Mouse (Mus musculus) heart, embryonic 11.5 days (tissue): ENCODE measurements around the gene Fcgr4. TPM values are rescaled to one million over a fixed set of nuclear protein-coding genes. Genes with fewer than 3 reads are reported as not detected.
A peak's percentile ranks its signal among the peaks of the same experiment; 100 is the strongest.

Experiments
- ATAC-seq: fragments of 200-750 bp; cut with Nextera tagmentation; replicated peaks from 2 replicates; pipeline ENCODE4 v1.8.0; 2017; ENCODE audit warnings: moderate library complexity; ENCODE audit not compliant: insufficient number of reproducible peaks, low FRiP score, low TSS enrichment
- H3K27ac ChIP-seq: fragments of 300-500 bp; sonication (generic); 2 replicates; pipeline ENCODE4 v1.5.1; 2014; ENCODE audit warnings: mild to moderate bottlenecking, low read depth, low read length
- H3K27me3 ChIP-seq: fragments of 300-500 bp; sonication (generic); 2 replicates; pipeline ENCODE4 v1.6.1; 2014; ENCODE audit warnings: mild to moderate bottlenecking, low read length, mixed read lengths; ENCODE audit not compliant: control insufficient read depth, insufficient read depth
- H3K36me3 ChIP-seq: fragments of 300-500 bp; sonication (generic); 2 replicates; pipeline ENCODE4 v1.6.1; 2014; ENCODE audit warnings: mild to moderate bottlenecking, low read length, moderate library complexity, mixed read lengths; ENCODE audit not compliant: control insufficient read depth, insufficient read depth
- H3K4me1 ChIP-seq: fragments of 300-500 bp; sonication (generic); 2 replicates; pipeline ENCODE4 v1.6.1; 2014; ENCODE audit warnings: low read length; ENCODE audit not compliant: control insufficient read depth, insufficient read depth
- H3K4me2 ChIP-seq: fragments of 300-500 bp; sonication (generic); 2 replicates; pipeline ENCODE4 v1.6.1; 2014; ENCODE audit warnings: mild to moderate bottlenecking, moderate library complexity
- H3K4me3 ChIP-seq: fragments of 300-500 bp; sonication (generic); 2 replicates; pipeline ENCODE4 v1.5.1; 2014; ENCODE audit warnings: low read depth, low read length
- H3K9ac ChIP-seq: fragments of 300-500 bp; sonication (generic); 2 replicates; pipeline ENCODE4 v1.6.1; 2014; ENCODE audit warnings: mild to moderate bottlenecking, low read depth, low read length, moderate library complexity
- H3K9me3 ChIP-seq: fragments of 300-500 bp; sonication (generic); replicated peaks from 2 replicates; pipeline ENCODE4 v1.6.1; 2016; ENCODE audit warnings: low read length; ENCODE audit not compliant: control insufficient read depth
- WGBS: fragments of 180-500 bp; shearing (Covaris S2); extraction: QIAGEN DNeasy Blood & Tissue Kit; methylation state at CpG from one replicate; pipeline ENCODE4 v1.1.7; 2014; ENCODE audit not compliant: insufficient replicate concordance; 5-methylcytosine and 5-hydroxymethylcytosine counted together
- polyA plus RNA-seq: library from polyadenylated mRNA; unstranded; fragments of >200 nt; fragmentation: Nextera tagmentation; extraction: Ambion mirVana; gene quantifications from 2 replicates; pipeline ENCODE4 v1.2.1, GENCODE M21; 2014

The Fcgr4 gene
- polyA plus RNA-seq, 1 experiment from 2014 or later, result not detected

DNA sequence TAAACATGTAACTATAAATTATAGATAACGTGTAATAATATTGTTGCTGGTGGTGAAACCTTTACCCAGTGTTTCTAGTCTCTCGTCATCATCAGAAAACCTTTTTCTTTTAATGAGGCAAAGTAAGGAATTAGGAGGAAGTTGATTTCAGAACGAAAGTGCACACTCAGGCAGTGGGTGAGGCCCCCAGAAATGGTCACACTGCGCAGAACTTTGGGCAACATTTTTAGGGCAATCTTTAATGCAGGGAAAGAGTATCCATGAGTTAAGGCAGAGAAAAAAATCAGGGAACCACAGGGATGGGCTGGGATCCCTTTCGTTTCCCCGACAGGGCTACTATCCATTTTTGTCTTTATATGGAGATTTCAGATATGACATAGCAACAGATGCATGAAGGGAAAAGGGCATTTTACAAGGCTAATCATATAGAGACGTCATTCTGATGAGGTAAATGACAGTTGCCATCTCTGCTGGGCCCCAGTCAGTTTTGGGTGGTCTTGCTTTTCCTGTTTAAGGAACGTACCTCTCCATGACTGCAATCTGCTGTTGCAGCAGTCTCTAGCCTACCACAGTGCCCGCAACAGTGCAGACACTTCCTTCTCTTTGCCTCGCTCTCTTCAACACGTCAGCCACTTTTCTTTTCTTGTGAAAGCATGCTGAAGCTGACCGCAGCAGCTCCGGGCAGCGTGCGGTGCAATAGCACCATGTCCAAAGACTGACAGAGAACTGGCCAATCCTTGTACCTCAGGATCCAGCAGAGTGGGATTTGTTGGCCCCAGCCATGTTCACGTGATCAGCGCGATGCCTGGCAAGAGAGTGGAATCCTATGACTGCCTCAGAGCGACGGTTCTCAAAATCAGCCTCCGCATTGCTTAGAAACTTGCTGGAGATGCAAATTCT lies 20.7 kb upstream of the Fcgr4 start:
- ATAC-seq, result no peak
- Histone ChIP-seq H3K9ac (0 out of 2 replicates have a peak overlapping the region, but pooled peaks have one; percentile 34), H3K4me3 (peak overlapping the region; percentile 3; the same call in 1 of the 2 replicates), H3K9me3 (no peaks in the 10 kb centered on the region), H3K4me1 (no peaks in the 10 kb centered on the region), H3K27ac (no peak overlapping the region), H3K27me3 (0 out of 2 replicates have a peak, but pooled peaks cover 2% of the 10 kb centered on the region), H3K36me3 (no peaks in the 10 kb centered on the region), H3K4me2 (peak overlapping the region; percentile 52)
- 51% methylated on average over 21 of the region's 21 CpGs for WGBS

DNA sequence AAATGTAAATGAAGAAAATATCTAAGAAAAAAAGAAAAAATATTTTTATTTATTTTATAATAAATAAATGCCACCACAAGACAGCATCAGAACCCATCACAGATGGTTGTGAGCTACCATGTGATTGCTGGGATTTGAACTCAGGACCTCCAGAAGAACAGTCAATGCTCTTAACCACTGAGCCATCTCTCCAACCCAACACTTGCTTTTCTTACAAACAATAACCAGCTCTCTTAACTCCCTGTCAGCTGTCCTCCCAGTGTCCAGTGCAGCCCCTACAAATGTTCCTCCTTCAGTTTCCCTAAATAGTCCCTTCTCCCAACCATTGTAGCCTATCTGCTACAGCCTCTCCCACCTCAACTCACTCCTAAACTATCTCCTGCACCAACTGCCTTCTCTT lies 18.9 kb upstream of the Fcgr4 start:
- Histone ChIP-seq H3K9ac (no peak overlapping the region), H3K4me2 (no peak overlapping the region), H3K9me3 (no peaks in the 10 kb centered on the region), H3K36me3 (no peaks in the 10 kb centered on the region), H3K27ac (no peak overlapping the region), H3K4me1 (no peaks in the 10 kb centered on the region), H3K4me3 (no peak overlapping the region), H3K27me3 (0 out of 2 replicates have a peak, but pooled peaks cover 2% of the 10 kb centered on the region)
- ATAC-seq, result no peak

DNA sequence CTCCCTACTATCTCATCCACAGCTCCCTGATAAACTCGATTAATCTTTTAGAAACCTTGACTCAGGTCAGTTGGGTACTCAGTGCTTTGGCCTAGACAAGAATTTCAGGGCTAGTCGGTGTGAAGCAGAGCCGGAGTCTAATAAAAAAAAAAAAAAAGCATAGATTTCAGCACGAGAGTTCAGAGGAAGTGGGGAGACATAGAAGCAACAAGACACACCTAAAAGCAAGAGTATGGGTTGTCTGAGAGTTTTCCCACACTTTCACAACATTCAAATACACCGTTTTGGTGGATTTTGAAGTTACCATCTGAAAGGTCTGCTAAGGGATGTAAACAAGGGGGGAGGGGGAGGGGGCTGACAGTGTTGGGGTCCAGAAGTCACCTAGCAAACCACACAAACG lies 13.6 kb upstream of the Fcgr4 start:
- Histone ChIP-seq H3K9ac (no peak overlapping the region), H3K4me3 (no peak overlapping the region), H3K27me3 (no peaks in the 10 kb centered on the region), H3K4me1 (no peaks in the 10 kb centered on the region), H3K9me3 (no peaks in the 10 kb centered on the region), H3K4me2 (no peak overlapping the region), H3K27ac (no peak overlapping the region), H3K36me3 (no peaks in the 10 kb centered on the region)
- WGBS, result 56% methylated on average over 6 of the region's 6 CpGs
- no peak for ATAC-seq

DNA sequence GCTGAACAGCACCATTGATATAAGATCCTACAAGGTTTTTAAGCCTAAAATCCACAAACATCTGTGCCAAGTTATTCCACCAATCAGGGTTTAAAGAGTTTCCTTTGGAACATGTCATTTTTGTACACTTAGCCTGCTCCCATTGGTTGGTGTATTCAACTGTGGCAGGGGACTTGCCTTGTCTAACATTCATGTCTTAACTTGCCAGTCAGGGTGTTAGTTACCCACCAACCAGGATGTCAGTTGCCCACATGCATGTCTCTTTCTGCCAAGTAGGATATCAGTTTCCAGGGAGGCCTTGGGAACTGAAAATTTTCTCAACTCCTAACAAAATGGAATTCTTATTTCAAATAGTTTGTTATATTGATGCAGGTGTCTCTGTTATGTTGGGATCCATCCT lies 13.1 kb upstream of the Fcgr4 start:
- H3K9ac ChIP-seq, result no peak overlapping the region
- H3K4me1 ChIP-seq, result no peaks in the 10 kb centered on the region
- H3K36me3 ChIP-seq, result no peaks in the 10 kb centered on the region
- no peak overlapping the region for H3K4me2 ChIP-seq
- H3K4me3 ChIP-seq, result no peak overlapping the region
- H3K27ac ChIP-seq, result no peak overlapping the region
- H3K9me3 ChIP-seq, result no peaks in the 10 kb centered on the region
- no peaks in the 10 kb centered on the region for H3K27me3 ChIP-seq
- ATAC-seq, result no peak

DNA sequence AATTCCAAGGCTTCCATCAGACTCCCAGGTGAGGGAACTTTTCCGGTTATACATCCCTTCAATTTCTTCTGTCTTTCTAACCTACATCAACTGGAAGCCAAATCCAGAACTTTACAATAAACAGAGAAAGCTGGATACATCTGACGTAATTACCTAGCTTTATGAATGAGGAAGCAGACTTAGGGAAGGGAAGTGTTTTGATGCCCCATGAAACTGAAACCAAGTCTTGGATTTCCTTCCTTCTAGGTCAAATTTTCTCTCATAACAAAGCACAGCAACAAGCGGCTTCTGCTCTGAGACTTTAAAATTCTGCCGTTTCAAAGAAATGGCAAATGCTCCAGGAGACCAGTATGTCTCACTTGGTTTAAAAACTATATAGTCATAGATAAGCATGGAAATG lies 12.4 kb upstream of the Fcgr4 start:
- ATAC-seq, result no peak
- Histone ChIP-seq H3K9me3 (no peaks in the 10 kb centered on the region), H3K4me2 (no peak overlapping the region), H3K4me3 (no peak overlapping the region), H3K4me1 (no peaks in the 10 kb centered on the region), H3K36me3 (no peaks in the 10 kb centered on the region), H3K27me3 (no peaks in the 10 kb centered on the region), H3K27ac (no peak overlapping the region), H3K9ac (no peak overlapping the region)
- WGBS, result 87% methylated on average over 4 of the region's 4 CpGs

DNA sequence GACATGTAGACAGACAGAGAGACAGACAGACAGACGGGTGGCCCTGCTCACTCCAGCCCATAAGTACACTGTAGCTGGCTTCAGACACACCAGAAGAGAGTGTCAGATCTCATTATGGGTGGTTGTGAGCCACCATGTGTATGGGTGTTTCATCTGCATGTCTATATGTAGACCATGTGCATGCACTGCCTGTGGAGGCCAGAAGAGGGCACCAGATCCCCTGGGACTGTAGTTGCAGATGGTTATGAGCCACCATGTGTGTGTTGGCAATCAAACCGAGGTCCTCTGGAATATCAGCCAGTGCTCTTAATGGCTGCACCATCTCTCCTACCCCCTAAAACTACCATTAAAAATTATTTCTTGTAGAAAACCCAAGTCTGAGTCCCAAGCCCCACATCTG lies 11.8 kb upstream of the Fcgr4 start:
- Histone ChIP-seq H3K4me2 (no peak overlapping the region), H3K27me3 (no peaks in the 10 kb centered on the region), H3K4me3 (no peak overlapping the region), H3K4me1 (no peaks in the 10 kb centered on the region), H3K27ac (no peak overlapping the region), H3K36me3 (no peaks in the 10 kb centered on the region), H3K9me3 (no peaks in the 10 kb centered on the region), H3K9ac (no peak overlapping the region)
- no peak for ATAC-seq
- WGBS, result 85% methylated on average over 2 of the region's 2 CpGs

DNA sequence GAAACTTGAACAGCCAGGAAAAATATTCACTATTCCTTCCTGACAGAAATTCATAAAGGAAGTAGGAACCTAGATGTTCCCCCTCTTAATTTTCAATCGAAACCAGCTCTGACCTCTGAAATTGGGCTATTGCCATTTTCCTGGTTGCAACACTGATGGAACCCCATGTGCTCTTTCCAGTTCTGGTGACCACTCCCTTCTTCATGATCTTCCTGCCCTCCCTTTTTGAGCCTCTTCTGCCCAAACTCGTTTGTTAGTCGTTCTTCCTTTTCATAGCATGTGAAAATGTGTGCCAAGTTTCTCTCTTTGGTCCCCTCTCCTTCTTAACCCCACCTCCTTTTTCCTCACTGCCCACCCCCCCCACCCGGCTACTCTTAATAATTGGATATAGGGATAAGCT lies 7.0 kb upstream of the Fcgr4 start:
- H3K27me3 ChIP-seq, result no peaks in the 10 kb centered on the region
- no peak overlapping the region for H3K4me3 ChIP-seq
- no peak overlapping the region for H3K9ac ChIP-seq
- no peak overlapping the region for H3K4me2 ChIP-seq
- H3K4me1 ChIP-seq, result no peaks in the 10 kb centered on the region
- H3K36me3 ChIP-seq, result no peaks in the 10 kb centered on the region
- H3K9me3 ChIP-seq, result no peaks in the 10 kb centered on the region
- ATAC-seq, result no peak
- 74% methylated on average over 4 of the region's 4 CpGs for WGBS
- no peak overlapping the region for H3K27ac ChIP-seq

DNA sequence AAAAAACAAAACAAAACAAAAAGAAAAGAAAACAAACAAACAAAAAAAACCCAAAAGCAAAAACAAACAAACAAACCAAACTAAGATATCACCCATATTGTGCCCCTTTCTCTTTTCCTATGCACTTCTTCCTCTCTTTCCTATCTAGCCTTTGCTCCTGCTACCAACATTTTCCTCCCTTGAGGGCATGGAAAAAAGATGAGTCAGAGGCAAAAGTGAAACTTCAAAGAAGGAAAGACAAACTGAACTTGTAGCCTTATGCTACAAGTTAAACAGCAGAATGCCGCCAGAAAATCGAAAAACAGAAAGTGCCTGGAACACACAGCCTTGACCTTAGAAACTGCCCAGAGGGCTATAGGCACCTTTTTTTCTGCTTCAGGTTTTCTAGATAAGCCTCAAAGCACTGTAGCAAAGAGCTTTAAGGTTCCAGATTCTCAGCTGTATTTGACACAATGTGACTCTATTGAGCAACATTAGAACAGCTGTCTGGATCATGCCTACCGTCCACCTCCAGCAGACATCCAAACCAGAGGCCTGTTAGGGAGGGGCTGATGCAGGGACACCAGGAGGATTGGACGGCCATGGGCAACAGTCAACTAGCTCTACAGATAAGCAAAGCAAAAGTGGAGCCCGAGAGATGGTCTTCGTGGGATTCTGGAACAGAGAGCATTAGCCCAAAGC lies 1.9 kb upstream of the Fcgr4 start:
- no peaks in the 10 kb centered on the region for H3K36me3 ChIP-seq
- H3K4me1 ChIP-seq, result no peaks in the 10 kb centered on the region
- H3K27me3 ChIP-seq, result no peaks in the 10 kb centered on the region
- no peak overlapping the region for H3K4me3 ChIP-seq
- no peak overlapping the region for H3K27ac ChIP-seq
- no peak overlapping the region for H3K4me2 ChIP-seq
- H3K9me3 ChIP-seq, result no peaks in the 10 kb centered on the region
- 64% methylated on average over 6 of the region's 6 CpGs for WGBS
- no peak for ATAC-seq
- no peak overlapping the region for H3K9ac ChIP-seq
